Mouse (Mus musculus) midbrain, embryonic 13.5 days (tissue): ENCODE data around the gene Aggf1. TPM values are rescaled to one million over a fixed set of nuclear protein-coding genes. Genes with fewer than 3 reads are reported as not detected.
"Not testable (repeated sequence)": the region's sequence is repeated elsewhere in the genome, so short reads cannot be mapped to it uniquely, and the experiment has no call there.

ENCODE experiments used
- ATAC-seq: fragments of 200-750 bp; cut with Nextera tagmentation; 2 replicates; pipeline ENCODE4 v1.8.0; 2017; ENCODE audit warnings: mild to moderate bottlenecking, moderate TSS enrichment, moderate library complexity
- H3K27ac ChIP-seq: fragments of 300-500 bp; sonication (generic); 2 replicates; pipeline ENCODE4 v1.5.1; 2015; ENCODE audit warnings: inconsistent platforms, mild to moderate bottlenecking, moderate library complexity
- H3K27me3 ChIP-seq: fragments of 300-500 bp; sonication (generic); 2 replicates; pipeline ENCODE4 v1.6.1; 2015; ENCODE audit warnings: mild to moderate bottlenecking, inconsistent platforms
- H3K36me3 ChIP-seq: fragments of 300-500 bp; sonication (generic); 2 replicates; pipeline ENCODE4 v1.6.1; 2015; ENCODE audit warnings: mild to moderate bottlenecking, inconsistent platforms
- H3K4me1 ChIP-seq: fragments of 300-500 bp; sonication (generic); replicated peaks from 2 replicates; pipeline ENCODE4 v1.6.1; 2015; ENCODE audit warnings: inconsistent platforms
- H3K4me2 ChIP-seq: fragments of 300-500 bp; sonication (generic); replicated peaks from 2 replicates; pipeline ENCODE4 v1.6.1; 2015; ENCODE audit warnings: moderate library complexity, mild to moderate bottlenecking, inconsistent platforms
- H3K4me3 ChIP-seq: fragments of 300-500 bp; sonication (generic); replicated peaks from 2 replicates; pipeline ENCODE4 v1.5.1; 2015; ENCODE audit warnings: mild to moderate bottlenecking, inconsistent platforms
- H3K9ac ChIP-seq: fragments of 300-500 bp; sonication (generic); replicated peaks from 2 replicates; pipeline ENCODE4 v1.6.1; 2015; ENCODE audit warnings: mild to moderate bottlenecking, inconsistent platforms
- H3K9me3 ChIP-seq: fragments of 300-500 bp; sonication (generic); 2 replicates; pipeline ENCODE4 v1.6.1; 2016; ENCODE audit warnings: mild to moderate bottlenecking, inconsistent platforms
- WGBS: fragments of 180-500 bp; shearing (Covaris S2); methylation state at CpG from one replicate; pipeline ENCODE4 v1.1.7; 2015; 5-methylcytosine and 5-hydroxymethylcytosine counted together
- polyA plus RNA-seq: library from polyadenylated mRNA; unstranded; fragments of >200 nt; fragmentation: Nextera tagmentation; extraction: Ambion mirVana; gene quantifications from 2 replicates; pipeline ENCODE4 v1.2.1, GENCODE M21; 2015

The Aggf1 gene
- 41.6 and 45.1 TPM in 2 replicates for polyA plus RNA-seq

DNA sequence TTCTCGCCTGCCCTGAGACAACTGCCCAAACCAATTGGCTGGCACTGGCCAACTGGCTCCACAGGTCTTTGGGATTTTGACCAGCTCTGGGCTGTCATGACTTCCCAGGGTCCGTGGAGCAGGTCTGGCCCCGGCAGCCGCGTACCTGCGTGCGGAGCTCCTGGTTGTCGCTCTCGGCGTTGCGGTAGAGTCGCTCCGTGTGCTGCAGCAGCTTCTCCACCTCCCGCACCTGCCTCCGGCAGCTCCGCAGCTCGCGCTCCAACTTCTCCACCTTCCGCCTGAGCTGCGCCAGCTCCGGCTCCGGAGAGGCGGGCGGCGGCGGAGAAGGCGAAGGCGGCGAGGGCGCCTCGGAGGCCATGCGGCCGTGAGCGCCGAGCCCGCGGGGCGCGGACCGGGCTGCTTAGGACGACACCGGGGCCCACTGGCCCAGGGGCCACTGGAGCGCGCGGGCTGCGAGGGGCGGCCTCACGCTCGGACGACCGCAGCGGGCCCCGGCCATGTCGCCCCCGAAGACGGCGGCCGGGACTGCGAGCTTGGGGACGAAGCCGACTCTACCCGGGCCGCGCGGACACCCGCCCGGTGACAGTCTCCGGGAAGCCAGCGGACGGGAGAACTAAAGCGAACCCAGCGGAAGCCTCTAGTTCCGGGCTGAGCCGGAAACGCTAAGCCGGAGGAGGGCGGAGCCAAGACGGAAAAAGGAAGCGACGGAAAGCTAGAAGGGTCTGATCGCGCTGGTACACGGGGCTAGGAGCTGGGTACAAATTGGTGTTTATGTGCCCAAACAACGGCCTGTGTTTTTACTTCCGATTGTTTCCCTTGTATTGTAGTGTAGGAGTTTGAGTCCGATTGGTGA is at the start of gene Aggf1:
Gene Aggf1, minus strand, starts transcription at position 652 of the 853 bp plus-strand sequence.
- peaks cover 25% of the 10 kb centered on the region for H3K4me1 ChIP-seq
- H3K36me3 ChIP-seq = peaks cover 12% of the 10 kb centered on the region

DNA sequence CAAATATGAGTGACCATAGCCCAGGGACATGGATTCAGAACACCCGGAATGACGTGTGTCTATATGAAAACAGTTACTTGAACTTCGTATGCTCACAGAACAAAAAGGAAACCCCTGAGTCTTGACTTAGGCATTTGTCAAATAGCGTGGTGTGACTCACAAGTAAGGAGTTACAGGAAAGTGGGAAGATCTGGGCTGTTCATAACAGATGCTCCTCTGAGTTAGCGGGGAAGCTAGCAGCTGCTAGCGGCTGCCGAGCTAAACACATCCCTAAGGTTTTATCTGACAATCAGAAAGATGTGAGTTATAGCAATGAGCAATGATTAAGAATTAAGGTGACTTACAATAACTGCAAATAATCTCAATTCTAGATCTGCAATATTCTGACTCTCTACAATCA is 49.8 kb upstream of the Aggf1 start:
- H3K27me3 ChIP-seq = no peaks in the 10 kb centered on the region
- H3K9me3 ChIP-seq = no peaks in the 10 kb centered on the region
- H3K9ac ChIP-seq = no peak overlapping the region
- peaks cover 10% of the 10 kb centered on the region for H3K4me1 ChIP-seq
- ATAC-seq = no peak
- H3K4me3 ChIP-seq = no peak overlapping the region
- H3K27ac ChIP-seq = no peak overlapping the region
- 85% methylated on average over 7 of the region's 7 CpGs for WGBS
- H3K4me2 ChIP-seq = no peak overlapping the region
- no peaks in the 10 kb centered on the region for H3K36me3 ChIP-seq

More for the DNA sequence above, at the start of gene Aggf1:
- no peaks in the 10 kb centered on the region for H3K9me3 ChIP-seq
- peak within 1 kb of the TSS; percentile 100 for H3K4me3 ChIP-seq
- under 1% methylated on average over 86 of the region's 86 CpGs for WGBS
- H3K9ac ChIP-seq = peak within 1 kb of the TSS; percentile 98
- peak within 1 kb of the TSS; percentile 89 for H3K4me2 ChIP-seq
- peak within 1 kb of the TSS; percentile 66 for H3K27ac ChIP-seq
- ATAC-seq = peak; percentile 99
- no peaks in the 10 kb centered on the region for H3K27me3 ChIP-seq

DNA sequence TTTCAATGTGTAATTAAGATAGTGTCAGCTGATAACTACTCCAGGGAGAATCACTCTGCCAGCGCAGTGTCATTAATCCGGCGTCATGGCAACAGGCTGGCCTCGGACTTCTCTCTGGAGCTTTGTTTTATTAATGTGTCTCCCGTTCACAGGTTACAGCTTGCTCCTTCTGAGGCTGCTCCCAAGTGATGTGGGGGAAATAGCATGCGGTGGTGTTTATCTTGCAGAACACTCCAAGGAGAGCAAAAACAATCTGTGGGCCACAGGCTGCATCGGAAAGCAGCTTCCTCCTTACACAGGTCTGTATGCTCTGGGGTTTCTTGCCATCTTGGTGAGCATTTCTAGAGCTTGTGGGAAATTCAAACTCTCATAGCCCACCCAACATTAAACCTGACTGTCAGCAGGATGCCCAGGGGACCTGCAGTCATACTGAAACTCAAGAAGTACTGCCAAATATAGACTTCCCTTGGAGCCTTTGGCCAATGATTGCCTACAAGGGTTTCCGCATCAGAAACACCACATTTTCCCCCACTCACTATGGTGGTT is 44.1 kb upstream of the Aggf1 start:
- H3K4me2 ChIP-seq = peak overlapping the region; percentile 36
- H3K27ac ChIP-seq = peak overlapping the region; percentile 81
- H3K27me3 ChIP-seq = no peaks in the 10 kb centered on the region
- H3K36me3 ChIP-seq = no peaks in the 10 kb centered on the region
- WGBS = 9% methylated on average over 8 of the region's 8 CpGs
- H3K4me1 ChIP-seq = peaks cover 32% of the 10 kb centered on the region
- H3K9ac ChIP-seq = no peak overlapping the region
- no peak overlapping the region for H3K4me3 ChIP-seq
- H3K9me3 ChIP-seq = no peaks in the 10 kb centered on the region
- peak; percentile 92 for ATAC-seq

DNA sequence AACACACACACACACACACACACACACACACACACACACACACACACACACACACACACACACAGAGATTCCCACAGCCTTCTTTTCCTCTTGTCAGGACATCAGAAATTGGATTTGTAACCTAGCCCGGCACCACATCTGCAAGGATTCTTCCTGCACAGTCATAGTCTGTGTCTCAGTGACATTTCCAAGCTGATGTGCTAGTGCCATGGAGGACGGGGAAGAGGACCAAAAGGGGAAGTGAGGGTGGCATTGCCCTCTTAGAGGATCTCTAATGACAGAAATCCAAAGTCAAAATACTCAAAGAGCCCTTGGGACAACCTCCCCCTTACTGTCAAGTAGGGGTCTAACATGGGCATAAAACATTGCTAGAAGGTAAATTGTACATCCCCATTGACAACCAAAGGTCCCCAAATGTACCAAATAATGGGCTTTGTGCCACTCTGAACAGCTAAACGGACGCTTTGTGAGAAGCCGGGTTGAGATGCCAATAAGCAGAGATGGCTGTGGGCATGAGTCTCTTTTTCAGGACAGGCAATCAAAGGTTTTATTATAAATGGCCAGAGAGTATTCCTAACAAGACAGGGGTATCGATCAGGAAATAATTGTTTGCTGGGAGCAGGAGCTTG is 43.5 kb upstream of the Aggf1 start:
- no peak overlapping the region for H3K9ac ChIP-seq
- WGBS = 21% methylated on average over 6 of the region's 6 CpGs

DNA sequence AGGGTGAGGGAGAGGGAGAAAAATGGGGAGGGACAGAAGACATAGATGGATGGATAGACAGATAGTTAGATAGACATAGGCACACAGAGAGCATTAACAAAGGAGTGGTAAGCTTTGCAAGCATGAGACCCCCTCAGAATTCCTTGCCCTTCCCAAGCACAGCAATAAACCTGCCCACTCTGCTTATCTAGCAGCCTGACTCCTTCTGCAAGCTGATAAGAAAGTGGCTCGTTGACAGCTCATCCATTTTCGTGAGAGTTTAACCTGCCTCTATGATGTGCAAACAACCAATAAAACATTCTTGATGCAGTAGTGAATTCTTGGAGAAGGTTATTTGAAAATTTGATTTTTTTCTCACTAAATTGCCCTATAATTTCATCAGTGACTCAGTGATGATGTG is 37.1 kb upstream of the Aggf1 start:
- Histone ChIP-seq H3K27me3 (no peaks in the 10 kb centered on the region), H3K36me3 (no peaks in the 10 kb centered on the region), H3K9ac (no peak overlapping the region), H3K9me3 (no peaks in the 10 kb centered on the region), H3K27ac (no peak overlapping the region), H3K4me2 (no peak overlapping the region), H3K4me3 (no peak overlapping the region), H3K4me1 (no peaks in the 10 kb centered on the region)
- WGBS = 71% methylated on average over 2 of the region's 2 CpGs
- ATAC-seq = no peak

More for the DNA sequence above, 43.5 kb upstream of the Aggf1 start:
- no peaks in the 10 kb centered on the region for H3K36me3 ChIP-seq
- peaks cover 32% of the 10 kb centered on the region for H3K4me1 ChIP-seq
- no peaks in the 10 kb centered on the region for H3K9me3 ChIP-seq
- ATAC-seq = peak; percentile 40
- H3K27me3 ChIP-seq = no peaks in the 10 kb centered on the region
- H3K27ac ChIP-seq = peak overlapping the region; percentile 81
- H3K4me3 ChIP-seq = no peak overlapping the region
- H3K4me2 ChIP-seq = peak overlapping the region; percentile 36

DNA sequence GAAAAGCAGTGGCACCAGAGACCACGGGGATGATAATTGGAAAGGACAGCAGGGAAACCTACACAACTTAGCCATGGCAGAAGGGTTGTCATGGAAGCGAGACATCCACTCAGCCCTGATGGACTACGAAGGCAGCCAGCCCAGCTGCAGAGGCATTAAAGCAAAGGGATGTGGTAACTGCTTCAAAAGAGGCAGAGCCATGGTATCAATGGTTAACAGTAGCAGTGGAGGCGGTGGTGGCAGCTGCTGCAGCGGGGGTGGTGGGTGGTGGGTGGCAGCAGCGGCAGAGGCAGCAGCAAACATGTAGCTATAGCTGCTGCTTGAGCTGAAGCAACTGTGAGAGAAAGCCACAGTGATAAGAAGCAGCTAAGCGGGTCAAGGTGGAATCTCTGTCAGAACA is 18.1 kb upstream of the Aggf1 start:
- Histone ChIP-seq H3K36me3 (no peaks in the 10 kb centered on the region), H3K4me1 (no peaks in the 10 kb centered on the region), H3K4me3 (no peak overlapping the region), H3K9me3 (peaks cover 12% of the 10 kb centered on the region), H3K27me3 (no peaks in the 10 kb centered on the region), H3K27ac (no peak overlapping the region), H3K9ac (no peak overlapping the region), H3K4me2 (no peak overlapping the region)
- no peak for ATAC-seq
- 79% methylated on average over 7 of the region's 7 CpGs for WGBS

DNA sequence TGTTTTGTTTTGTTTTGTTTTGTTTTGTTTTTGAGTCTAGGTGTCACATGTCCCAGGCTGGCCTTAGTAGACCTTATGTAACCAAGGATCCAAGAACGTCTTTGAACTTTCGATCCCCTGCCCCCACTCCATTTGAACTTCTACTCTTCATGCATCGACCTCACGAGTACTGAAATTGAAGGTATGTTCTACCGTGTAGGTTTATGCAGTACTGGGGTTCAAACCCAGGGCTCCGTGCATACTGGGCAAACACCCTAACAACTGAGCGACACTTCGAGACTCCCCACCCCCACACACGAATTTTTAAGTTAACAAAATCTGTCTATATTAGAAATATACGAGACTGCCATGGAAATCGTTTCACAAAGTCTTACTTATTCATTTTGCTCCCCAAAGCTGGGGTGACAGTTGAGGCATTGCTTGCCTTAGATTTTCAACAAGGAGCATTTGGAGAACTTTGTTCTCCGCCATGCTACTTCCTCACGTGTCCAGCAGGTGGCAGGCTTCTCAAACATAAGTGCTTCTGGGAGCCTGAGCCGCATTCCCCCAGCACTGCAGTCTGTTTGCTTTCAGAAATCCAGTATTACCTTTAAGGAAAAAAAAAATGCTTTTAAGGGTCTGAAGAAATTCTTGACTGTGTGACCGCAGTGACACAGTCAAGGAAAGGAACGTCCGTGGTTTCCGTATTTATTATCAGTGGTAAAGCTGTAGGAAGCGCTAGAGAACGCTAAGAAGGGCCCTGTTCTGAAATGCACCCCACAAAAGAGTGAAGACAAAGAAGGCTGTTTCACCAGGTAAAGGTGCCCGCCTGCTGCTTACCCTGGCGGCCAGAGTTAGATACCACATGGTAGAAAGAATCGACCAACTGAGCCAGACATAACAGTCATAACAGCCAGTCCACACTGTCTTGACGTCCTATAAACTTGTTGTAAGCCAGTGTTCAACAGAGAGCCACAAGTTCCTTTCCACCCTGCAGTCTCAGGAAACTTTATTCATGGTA is 15.0 kb upstream of the Aggf1 start:
- Histone ChIP-seq H3K27ac (no peak overlapping the region), H3K36me3 (no peaks in the 10 kb centered on the region), H3K9ac (no peak overlapping the region), H3K4me1 (no peaks in the 10 kb centered on the region), H3K4me2 (0 out of 2 replicates have a peak overlapping the region, but pooled peaks have one; percentile 9), H3K27me3 (no peaks in the 10 kb centered on the region), H3K4me3 (no peak overlapping the region), H3K9me3 (no peaks in the 10 kb centered on the region)
- ATAC-seq = peak; percentile 64
- 36% methylated on average over 24 of the region's 24 CpGs for WGBS

DNA sequence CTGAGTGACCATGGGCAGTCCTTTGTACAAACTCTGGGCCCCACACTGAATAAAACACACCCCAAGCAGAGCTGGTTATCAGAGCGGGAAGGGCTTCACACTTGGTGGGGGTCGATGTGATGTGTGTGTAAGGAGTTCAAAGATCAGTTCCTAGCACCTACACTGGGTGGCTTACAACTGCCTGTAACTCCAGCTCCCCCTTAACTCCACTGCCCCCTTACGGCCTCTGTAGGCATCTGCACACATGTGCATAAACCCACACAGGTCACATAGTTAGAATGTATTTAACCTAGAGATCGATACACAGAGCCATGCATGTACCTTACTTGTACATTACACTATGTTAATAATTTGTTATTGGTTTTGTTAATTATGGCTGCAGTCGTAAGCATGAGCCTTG is 13.1 kb upstream of the Aggf1 start:
- no peak overlapping the region for H3K4me2 ChIP-seq
- no peak overlapping the region for H3K9ac ChIP-seq
- no peaks in the 10 kb centered on the region for H3K9me3 ChIP-seq
- no peak for ATAC-seq
- H3K27me3 ChIP-seq = no peaks in the 10 kb centered on the region
- 85% methylated on average over 5 of the region's 5 CpGs for WGBS
- H3K27ac ChIP-seq = no peak overlapping the region
- H3K4me1 ChIP-seq = no peaks in the 10 kb centered on the region
- no peaks in the 10 kb centered on the region for H3K36me3 ChIP-seq
- H3K4me3 ChIP-seq = no peak overlapping the region

DNA sequence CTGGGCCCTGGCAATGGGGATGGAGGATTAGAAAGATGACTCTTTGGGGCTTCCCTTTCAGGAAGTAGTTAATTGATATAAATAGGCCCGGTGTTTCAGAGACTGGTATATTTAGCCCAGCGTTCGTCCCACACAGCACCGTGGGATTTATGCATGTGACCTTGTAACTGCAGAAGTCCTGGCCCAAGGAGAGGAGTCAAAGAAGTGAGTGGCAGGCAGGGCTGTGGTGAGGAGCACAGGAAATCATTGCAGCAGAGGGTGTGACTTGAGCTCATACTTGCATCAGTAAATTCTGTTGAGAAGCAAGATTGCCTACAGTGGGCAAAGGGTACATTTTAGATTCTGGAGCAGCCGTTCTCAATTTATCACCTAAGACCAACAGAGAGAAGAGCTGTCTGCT is 7.3 kb upstream of the Aggf1 start:
- no peak for ATAC-seq
- no peak overlapping the region for H3K27ac ChIP-seq
- H3K36me3 ChIP-seq = no peaks in the 10 kb centered on the region
- no peaks in the 10 kb centered on the region for H3K9me3 ChIP-seq
- no peaks in the 10 kb centered on the region for H3K27me3 ChIP-seq
- no peak overlapping the region for H3K4me2 ChIP-seq
- no peak overlapping the region for H3K9ac ChIP-seq
- 90% methylated on average over 5 of the region's 5 CpGs for WGBS
- no peaks in the 10 kb centered on the region for H3K4me1 ChIP-seq
- H3K4me3 ChIP-seq = no peak overlapping the region

DNA sequence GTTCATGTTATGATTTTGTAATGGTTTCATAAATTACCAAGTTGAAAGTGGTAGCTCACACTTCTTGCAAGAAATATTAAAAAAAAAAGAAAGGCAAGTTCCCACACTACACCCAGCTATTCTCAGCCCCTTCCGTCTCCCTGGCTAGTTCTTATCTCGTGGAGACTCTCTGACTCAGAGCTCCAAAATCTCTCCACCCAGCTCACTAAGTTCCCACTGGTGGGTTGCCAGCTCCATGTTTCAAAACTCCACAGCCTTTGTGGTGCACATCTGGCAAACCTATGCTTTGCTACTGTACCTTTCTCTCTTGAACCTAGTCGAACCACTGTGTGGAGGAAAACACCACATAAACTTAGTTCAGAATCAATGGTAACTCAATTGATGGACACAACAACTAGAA is 3.5 kb upstream of the Aggf1 start:
- no peak overlapping the region for H3K27ac ChIP-seq
- H3K4me1 ChIP-seq = peaks cover 9% of the 10 kb centered on the region
- H3K4me3 ChIP-seq = no peak overlapping the region
- H3K9ac ChIP-seq = no peak overlapping the region
- no peak for ATAC-seq
- WGBS = 87% methylated on average over 3 of the region's 3 CpGs
- no peaks in the 10 kb centered on the region for H3K9me3 ChIP-seq
- no peak overlapping the region for H3K4me2 ChIP-seq
- no peaks in the 10 kb centered on the region for H3K27me3 ChIP-seq
- H3K36me3 ChIP-seq = no peaks in the 10 kb centered on the region

DNA sequence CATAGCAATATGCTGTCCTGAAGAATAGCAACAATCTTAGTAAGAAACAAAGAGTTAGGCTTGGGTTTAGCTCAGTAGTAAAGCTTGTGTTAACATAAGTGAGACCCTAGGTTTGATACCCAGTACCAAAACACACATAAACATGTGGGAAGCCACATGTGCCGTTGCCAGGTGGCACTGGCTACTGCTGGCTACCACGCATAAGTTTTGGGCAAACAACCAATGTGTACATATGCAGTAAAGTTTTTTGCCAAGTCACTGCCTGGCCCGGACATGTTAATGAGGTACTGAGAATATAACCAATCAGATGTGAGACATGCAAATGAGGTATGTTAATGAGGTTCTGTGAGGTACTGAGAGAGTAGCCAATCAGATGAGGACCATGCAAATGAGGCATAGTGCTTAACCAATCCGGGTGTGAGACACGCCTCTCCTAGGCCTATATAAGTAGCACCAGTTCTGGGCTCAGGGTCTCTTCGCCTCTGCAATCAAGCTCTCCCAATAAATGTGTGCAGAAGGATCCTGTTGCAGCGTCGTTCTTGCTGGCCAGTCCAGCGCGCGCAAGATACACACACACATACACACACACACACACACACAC is 1.6 kb upstream of the Aggf1 start:
- not testable (repeated sequence) for ATAC-seq, H3K36me3 ChIP-seq, H3K4me2 ChIP-seq, H3K27me3 ChIP-seq, H3K9me3 ChIP-seq, H3K4me3 ChIP-seq, H3K9ac ChIP-seq, H3K27ac ChIP-seq
- peaks cover 25% of the 10 kb centered on the region for H3K4me1 ChIP-seq
- WGBS = 96% methylated on average over 11 of the region's 11 CpGs
